Mouse (Mus musculus): Measurements from ENCODE around the gene Myo1c. TPM values are rescaled to one million over a fixed set of nuclear protein-coding genes. Genes with fewer than 3 reads are reported as not detected.
A peak's percentile ranks its signal among the peaks of the same experiment; 100 is the strongest.

Myo1c gene
- 5.2 and 9.7 TPM in 2 replicates for polyA plus RNA-seq (2014; fragmentation: Nextera tagmentation; extraction: Ambion mirVana)

DNA sequence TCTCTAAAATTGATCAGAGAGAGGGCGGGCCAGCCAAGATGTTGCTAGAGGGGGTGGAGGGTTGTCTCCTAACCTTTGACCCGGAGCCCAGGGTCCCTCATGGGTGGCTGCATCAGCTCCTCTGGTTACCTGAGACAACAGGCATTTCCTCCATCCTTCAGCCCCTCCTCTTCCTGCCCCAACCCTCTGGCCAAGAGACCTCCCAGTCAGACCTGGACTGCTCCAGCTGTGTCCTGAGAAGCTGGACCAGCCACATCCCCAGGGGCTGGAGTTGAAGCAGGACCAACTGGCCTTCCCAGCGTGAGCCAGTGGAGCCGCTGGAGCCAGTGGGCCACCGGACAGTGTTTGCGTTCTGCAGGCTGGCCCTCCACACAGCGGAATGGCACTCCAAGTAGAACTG is at the start of gene Myo1c:
TSS of gene Myo1c (plus strand) at position 194 of the 400 bp plus-strand sequence.
- Histone ChIP-seq H3K36me3 (ENCODE audit: control insufficient read depth, insufficient read depth, low read length) (no peaks in the 10 kb centered on the region), H3K9ac (replicated peaks; ENCODE audit: low read depth, low read length) (peak within 1 kb of the TSS; percentile 61; the same call in 1 of the 2 replicates), H3K27me3 (ENCODE audit: control insufficient read depth, insufficient read depth, low read length) (peaks cover 6% of the 10 kb centered on the region; the same call in 1 of the 2 replicates), H3K4me3 (ENCODE audit: low read depth, low read length) (peak within 1 kb of the TSS; percentile 41), H3K9me3 (ENCODE audit: control insufficient read depth, low read length) (no peaks in the 10 kb centered on the region), H3K4me1 (ENCODE audit: control insufficient read depth, insufficient read depth, low read length) (peaks cover 11% of the 10 kb centered on the region), H3K4me2 (ENCODE audit: low read depth, low read length) (peak within 1 kb of the TSS; percentile 83), H3K27ac (ENCODE audit: low read depth, low read length) (no peak within 1 kb of the TSS)
- WGBS: 84% methylated on average over 7 of the region's 7 CpGs
- no peak for ATAC-seq (ENCODE audit: low read depth)

DNA sequence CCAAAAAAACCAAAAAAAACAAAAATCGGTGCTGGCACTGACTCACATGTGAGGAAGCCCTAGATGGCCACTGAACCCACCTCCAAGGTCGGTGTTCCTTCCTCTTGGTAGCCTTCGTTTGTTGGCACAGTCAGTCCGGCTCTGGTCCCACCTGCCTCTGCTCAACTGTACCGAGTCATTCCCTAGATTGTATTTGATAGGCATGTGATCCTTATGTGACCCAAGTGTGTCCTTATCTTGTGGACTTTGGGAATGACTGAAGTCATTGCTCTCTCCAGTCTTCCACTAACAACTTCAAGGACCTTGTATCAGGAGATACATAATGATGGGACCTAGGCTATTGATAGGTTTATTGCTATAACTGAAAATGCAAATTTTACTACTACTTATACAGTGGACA is 45.5 kb upstream of the Myo1c start:
- no peaks in the 10 kb centered on the region for H3K9me3 ChIP-seq (ENCODE audit: control insufficient read depth, low read length)
- WGBS: 93% methylated on average over 5 of the region's 5 CpGs
- H3K4me1 ChIP-seq (ENCODE audit: control insufficient read depth, insufficient read depth, low read length): no peaks in the 10 kb centered on the region
- H3K4me3 ChIP-seq (ENCODE audit: low read depth, low read length): no peak overlapping the region
- no peak overlapping the region for H3K9ac ChIP-seq (replicated peaks; ENCODE audit: low read depth, low read length)
- ATAC-seq (ENCODE audit: low read depth): no peak
- peaks cover 56% of the 10 kb centered on the region for H3K36me3 ChIP-seq (ENCODE audit: control insufficient read depth, insufficient read depth, low read length)
- H3K4me2 ChIP-seq (ENCODE audit: low read depth, low read length): no peak overlapping the region
- H3K27me3 ChIP-seq (ENCODE audit: control insufficient read depth, insufficient read depth, low read length): no peaks in the 10 kb centered on the region
- no peak overlapping the region for H3K27ac ChIP-seq (ENCODE audit: low read depth, low read length)

DNA sequence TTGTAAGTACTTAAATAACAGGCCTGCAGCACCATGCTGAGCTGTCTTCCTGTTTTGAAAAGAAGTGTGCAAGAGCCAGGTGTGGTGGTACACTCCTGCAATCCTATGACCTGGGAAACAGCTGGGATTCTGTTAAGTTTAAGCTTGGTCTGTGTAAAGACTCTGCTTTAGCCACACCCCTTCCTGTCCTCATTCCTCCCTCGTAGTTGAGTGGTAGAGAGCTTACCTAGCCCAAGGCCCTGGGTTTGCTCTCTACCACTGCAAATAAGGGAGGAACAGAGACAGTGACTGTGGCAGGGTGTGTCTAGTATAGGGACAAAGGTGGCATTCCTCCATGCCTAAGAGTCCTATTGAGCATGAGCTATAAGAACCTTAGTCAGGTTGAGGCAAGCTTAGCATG is 45.0 kb upstream of the Myo1c start:
- Histone ChIP-seq H3K4me2 (ENCODE audit: low read depth, low read length) (no peak overlapping the region), H3K36me3 (ENCODE audit: control insufficient read depth, insufficient read depth, low read length) (peaks cover 59% of the 10 kb centered on the region), H3K9me3 (ENCODE audit: control insufficient read depth, low read length) (no peaks in the 10 kb centered on the region), H3K4me3 (ENCODE audit: low read depth, low read length) (no peak overlapping the region), H3K9ac (replicated peaks; ENCODE audit: low read depth, low read length) (no peak overlapping the region), H3K27ac (ENCODE audit: low read depth, low read length) (no peak overlapping the region), H3K27me3 (ENCODE audit: control insufficient read depth, insufficient read depth, low read length) (no peaks in the 10 kb centered on the region), H3K4me1 (ENCODE audit: control insufficient read depth, insufficient read depth, low read length) (no peaks in the 10 kb centered on the region)
- no peak for ATAC-seq (ENCODE audit: low read depth)
- WGBS: 75% methylated on average over 1 of the region's 1 CpGs

DNA sequence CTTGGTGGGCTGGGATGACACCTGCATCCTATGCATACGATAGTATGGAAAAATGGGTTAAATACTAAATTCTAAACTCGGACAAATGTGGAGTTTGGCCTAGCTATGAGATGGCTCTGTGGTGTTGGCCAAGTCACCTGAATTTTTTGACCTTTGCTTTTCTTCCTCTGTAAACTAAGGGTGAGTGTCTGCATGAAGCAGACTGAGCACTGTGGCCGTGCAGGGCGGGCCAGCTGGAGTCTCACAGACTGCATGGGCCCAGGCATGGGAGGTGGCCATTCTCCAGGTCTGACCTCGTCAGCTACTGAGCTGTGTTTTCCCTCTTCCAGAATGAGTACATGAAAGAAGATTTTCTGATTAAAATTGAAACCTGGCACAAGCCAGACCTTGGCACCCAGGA is 41.5 kb upstream of the Myo1c start:
- Histone ChIP-seq H3K4me1 (ENCODE audit: control insufficient read depth, insufficient read depth, low read length) (no peaks in the 10 kb centered on the region), H3K4me3 (ENCODE audit: low read depth, low read length) (no peak overlapping the region), H3K9me3 (ENCODE audit: control insufficient read depth, low read length) (no peaks in the 10 kb centered on the region), H3K9ac (replicated peaks; ENCODE audit: low read depth, low read length) (no peak overlapping the region), H3K4me2 (ENCODE audit: low read depth, low read length) (no peak overlapping the region), H3K27me3 (ENCODE audit: control insufficient read depth, insufficient read depth, low read length) (no peaks in the 10 kb centered on the region), H3K27ac (ENCODE audit: low read depth, low read length) (no peak overlapping the region), H3K36me3 (ENCODE audit: control insufficient read depth, insufficient read depth, low read length) (peaks cover 56% of the 10 kb centered on the region)
- WGBS: 95% methylated on average over 5 of the region's 5 CpGs
- no peak for ATAC-seq (ENCODE audit: low read depth)

DNA sequence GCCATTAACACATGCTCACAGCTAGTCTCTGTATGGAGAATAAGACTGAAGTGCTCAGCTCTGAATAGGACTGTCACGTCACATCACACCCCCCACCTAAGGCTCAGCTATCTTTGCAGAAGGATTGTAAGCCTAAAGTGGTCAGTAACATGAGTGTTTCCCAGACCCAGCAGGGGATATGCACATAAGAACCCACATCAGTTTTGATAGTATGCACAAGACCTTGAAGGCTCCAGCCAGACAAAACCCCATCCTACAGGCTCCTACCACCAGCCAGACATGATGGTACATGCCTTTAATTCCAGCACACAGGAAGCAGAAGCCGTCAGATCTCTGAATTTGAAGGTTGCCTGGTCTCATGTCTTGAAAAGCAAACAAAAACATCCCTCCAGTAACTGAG is 40.3 kb upstream of the Myo1c start:
- 91% methylated on average over 2 of the region's 2 CpGs for WGBS

DNA sequence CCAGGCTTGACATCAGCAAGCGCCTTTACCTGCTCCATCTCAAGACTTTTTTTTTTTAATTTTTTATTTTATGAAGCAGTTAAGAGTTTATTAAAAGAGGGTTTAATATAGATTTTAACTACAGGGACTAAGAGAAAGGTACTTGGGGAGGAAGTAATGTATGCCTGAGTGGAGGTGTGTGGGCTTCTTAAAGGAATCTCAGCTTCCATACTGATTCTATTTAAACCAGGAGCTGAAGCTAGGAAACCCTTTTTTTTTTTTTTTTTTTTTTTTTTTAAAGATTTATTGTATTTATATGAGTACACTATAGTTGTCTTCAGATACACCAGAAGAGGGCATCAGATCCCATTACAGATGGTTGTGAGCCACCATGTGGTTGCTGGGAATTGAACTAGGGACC is 35.5 kb upstream of the Myo1c start:
- Histone ChIP-seq H3K4me1 (ENCODE audit: control insufficient read depth, insufficient read depth, low read length) (no peaks in the 10 kb centered on the region), H3K27me3 (ENCODE audit: control insufficient read depth, insufficient read depth, low read length) (no peaks in the 10 kb centered on the region), H3K9ac (replicated peaks; ENCODE audit: low read depth, low read length) (no peak overlapping the region), H3K9me3 (ENCODE audit: control insufficient read depth, low read length) (no peaks in the 10 kb centered on the region), H3K4me3 (ENCODE audit: low read depth, low read length) (no peak overlapping the region), H3K27ac (ENCODE audit: low read depth, low read length) (no peak overlapping the region), H3K36me3 (ENCODE audit: control insufficient read depth, insufficient read depth, low read length) (peaks cover 41% of the 10 kb centered on the region), H3K4me2 (ENCODE audit: low read depth, low read length) (no peak overlapping the region)
- 97% methylated on average over 1 of the region's 1 CpGs for WGBS
- ATAC-seq (ENCODE audit: low read depth): no peak

More for the DNA sequence above, 40.3 kb upstream of the Myo1c start:
- no peaks in the 10 kb centered on the region for H3K27me3 ChIP-seq (ENCODE audit: control insufficient read depth, insufficient read depth, low read length)
- H3K9me3 ChIP-seq (ENCODE audit: control insufficient read depth, low read length): no peaks in the 10 kb centered on the region
- H3K4me3 ChIP-seq (ENCODE audit: low read depth, low read length): no peak overlapping the region
- H3K9ac ChIP-seq (replicated peaks; ENCODE audit: low read depth, low read length): no peak overlapping the region
- H3K4me2 ChIP-seq (ENCODE audit: low read depth, low read length): no peak overlapping the region
- H3K27ac ChIP-seq (ENCODE audit: low read depth, low read length): no peak overlapping the region
- no peak for ATAC-seq (ENCODE audit: low read depth)
- H3K36me3 ChIP-seq (ENCODE audit: control insufficient read depth, insufficient read depth, low read length): peaks cover 49% of the 10 kb centered on the region
- no peaks in the 10 kb centered on the region for H3K4me1 ChIP-seq (ENCODE audit: control insufficient read depth, insufficient read depth, low read length)

DNA sequence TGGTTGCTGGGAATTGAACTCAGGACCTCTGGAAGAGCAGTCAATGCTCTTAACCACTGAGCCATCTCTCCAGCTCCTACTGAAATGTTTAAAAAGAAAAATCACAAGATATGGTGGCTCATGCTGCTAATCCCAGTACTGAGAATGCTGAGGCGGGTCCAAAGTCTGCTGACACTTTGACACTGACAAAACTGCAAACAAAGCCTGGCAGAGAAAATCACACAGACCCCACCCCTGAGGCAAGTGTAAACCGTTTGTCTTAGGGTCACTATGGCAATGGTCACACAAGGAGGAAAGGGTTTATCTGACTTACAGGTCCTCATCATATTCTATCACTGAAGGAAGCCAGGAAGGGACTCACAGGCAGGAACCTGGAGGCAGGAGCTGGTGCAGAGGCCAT is 34.7 kb upstream of the Myo1c start:
- Histone ChIP-seq H3K9me3 (ENCODE audit: control insufficient read depth, low read length) (no peaks in the 10 kb centered on the region), H3K27me3 (ENCODE audit: control insufficient read depth, insufficient read depth, low read length) (no peaks in the 10 kb centered on the region), H3K4me2 (ENCODE audit: low read depth, low read length) (no peak overlapping the region), H3K9ac (replicated peaks; ENCODE audit: low read depth, low read length) (no peak overlapping the region), H3K4me3 (ENCODE audit: low read depth, low read length) (no peak overlapping the region), H3K27ac (ENCODE audit: low read depth, low read length) (no peak overlapping the region), H3K36me3 (ENCODE audit: control insufficient read depth, insufficient read depth, low read length) (peaks cover 42% of the 10 kb centered on the region), H3K4me1 (ENCODE audit: control insufficient read depth, insufficient read depth, low read length) (no peaks in the 10 kb centered on the region)
- no peak for ATAC-seq (ENCODE audit: low read depth)
- WGBS: 94% methylated on average over 2 of the region's 2 CpGs

DNA sequence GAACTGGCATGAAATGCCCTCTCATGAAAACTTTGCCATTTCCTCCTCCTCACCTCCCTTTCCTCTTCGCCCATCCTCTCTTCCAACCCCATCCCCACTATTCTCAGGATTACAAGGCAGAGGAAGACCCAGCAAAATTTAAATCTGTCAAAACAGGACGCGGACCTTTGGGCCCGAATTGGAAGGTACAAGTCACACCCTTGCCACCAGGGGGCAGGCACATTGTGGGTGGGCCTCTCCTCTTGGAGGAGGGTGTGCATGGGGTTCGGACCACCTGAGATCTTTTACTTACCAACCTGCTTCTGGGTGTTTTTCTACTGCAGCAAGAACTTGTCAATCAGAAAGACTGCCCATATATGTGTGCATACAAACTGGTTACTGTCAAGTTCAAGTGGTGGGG is 31.2 kb upstream of the Myo1c start:
- no peaks in the 10 kb centered on the region for H3K27me3 ChIP-seq (ENCODE audit: control insufficient read depth, insufficient read depth, low read length)
- H3K4me3 ChIP-seq (ENCODE audit: low read depth, low read length): no peak overlapping the region
- no peak overlapping the region for H3K27ac ChIP-seq (ENCODE audit: low read depth, low read length)
- peaks cover 45% of the 10 kb centered on the region for H3K36me3 ChIP-seq (ENCODE audit: control insufficient read depth, insufficient read depth, low read length)
- no peak overlapping the region for H3K9ac ChIP-seq (replicated peaks; ENCODE audit: low read depth, low read length)
- no peaks in the 10 kb centered on the region for H3K9me3 ChIP-seq (ENCODE audit: control insufficient read depth, low read length)
- no peak overlapping the region for H3K4me2 ChIP-seq (ENCODE audit: low read depth, low read length)
- ATAC-seq (ENCODE audit: low read depth): no peak
- H3K4me1 ChIP-seq (ENCODE audit: control insufficient read depth, insufficient read depth, low read length): no peaks in the 10 kb centered on the region
- 84% methylated on average over 5 of the region's 5 CpGs for WGBS

DNA sequence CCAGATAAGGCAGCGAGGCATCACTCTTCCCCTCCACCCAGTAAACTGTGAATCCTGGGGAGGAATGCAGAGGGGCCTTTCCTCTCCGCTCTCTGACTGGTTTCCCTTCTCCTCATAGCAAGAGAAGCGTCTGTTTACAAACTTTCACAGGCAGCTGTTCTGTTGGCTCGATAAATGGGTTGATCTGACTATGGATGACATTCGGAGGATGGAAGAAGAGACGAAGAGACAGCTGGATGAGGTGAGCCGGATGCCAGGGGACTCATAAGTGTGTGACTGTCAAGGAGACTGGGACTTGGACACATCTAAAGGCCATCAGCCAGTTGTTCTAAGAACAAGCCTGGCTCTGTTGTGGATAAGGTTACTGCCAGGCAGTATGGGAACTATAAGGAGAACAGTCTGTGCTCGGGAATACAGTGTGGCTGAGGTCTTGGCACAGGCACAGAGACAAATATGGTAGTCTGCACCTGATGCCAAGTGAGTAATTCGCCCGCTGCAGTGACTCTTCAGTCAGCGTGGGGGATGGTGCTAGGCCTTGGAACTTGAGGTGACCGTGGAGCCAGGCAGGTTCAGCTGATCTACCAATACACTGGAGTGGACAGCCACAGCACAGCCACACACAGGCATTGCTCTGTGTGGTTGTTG is 30.0 kb upstream of the Myo1c start:
- Histone ChIP-seq H3K27me3 (ENCODE audit: control insufficient read depth, insufficient read depth, low read length) (no peaks in the 10 kb centered on the region), H3K4me1 (ENCODE audit: control insufficient read depth, insufficient read depth, low read length) (no peaks in the 10 kb centered on the region), H3K27ac (ENCODE audit: low read depth, low read length) (no peak overlapping the region), H3K9ac (replicated peaks; ENCODE audit: low read depth, low read length) (no peak overlapping the region), H3K36me3 (ENCODE audit: control insufficient read depth, insufficient read depth, low read length) (peaks cover 46% of the 10 kb centered on the region), H3K4me3 (ENCODE audit: low read depth, low read length) (no peak overlapping the region), H3K9me3 (ENCODE audit: control insufficient read depth, low read length) (no peaks in the 10 kb centered on the region), H3K4me2 (ENCODE audit: low read depth, low read length) (no peak overlapping the region)
- ATAC-seq (ENCODE audit: low read depth): no peak
- WGBS: 93% methylated on average over 12 of the region's 12 CpGs

All from neural tube, embryonic 14.5 days (tissue).